Mouse (Mus musculus) skeletal muscle tissue, adult 2 months (tissue): ENCODE measurements around the gene Rplp1.

Experiments used
- DNase-seq: peaks from one replicate; pipeline ENCODE4 v3.0.0-alpha.2; 2012; ENCODE audit warnings: low read depth, low spot score

The Rplp1 gene

GRCm38 (mm10) chr9:61914203-61914916 lies at the start of gene Rplp1:
TSS of gene Rplp1 (minus strand) at chr9:61914542.
- DNase-seq = peak; percentile 97

GRCm38 (mm10) chr9:61963356-61963755 lies 49.0 kb upstream of the Rplp1 start:
- no peak for DNase-seq

GRCm38 (mm10) chr9:61961181-61961580 lies 46.8 kb upstream of the Rplp1 start:
- no peak for DNase-seq

- DNase-seq = no peak
Observed at GRCm38 (mm10) chr9:61960753-61961152, 46.4 kb upstream of the Rplp1 start.

GRCm38 (mm10) chr9:61959921-61960569 lies 45.7 kb upstream of the Rplp1 start:
- no peak for DNase-seq

GRCm38 (mm10) chr9:61954707-61955106 lies 40.4 kb upstream of the Rplp1 start:
- DNase-seq = no peak

- DNase-seq = no peak
Observed at GRCm38 (mm10) chr9:61952241-61952640, 37.9 kb upstream of the Rplp1 start.

- peak; percentile 68 for DNase-seq
Observed at GRCm38 (mm10) chr9:61947402-61948346, 33.3 kb upstream of the Rplp1 start.

GRCm38 (mm10) chr9:61946623-61947401 lies 32.5 kb upstream of the Rplp1 start, which contains the start of gene Kif23:
TSS of gene Kif23 (minus strand) at chr9:61946774.
- peak; percentile 84 for DNase-seq

GRCm38 (mm10) chr9:61945973-61946611 lies 31.8 kb upstream of the Rplp1 start:
- no peak for DNase-seq

- DNase-seq = no peak
Observed at GRCm38 (mm10) chr9:61941054-61941453, 26.7 kb upstream of the Rplp1 start.

GRCm38 (mm10) chr9:61933333-61933732 lies 19.0 kb upstream of the Rplp1 start:
- no peak for DNase-seq

GRCm38 (mm10) chr9:61932009-61932408 lies 17.7 kb upstream of the Rplp1 start:
- DNase-seq = no peak

- no peak for DNase-seq
Observed at GRCm38 (mm10) chr9:61925086-61925660, 10.8 kb upstream of the Rplp1 start.

GRCm38 (mm10) chr9:61920331-61920730 lies 6.0 kb upstream of the Rplp1 start:
- no peak for DNase-seq

- DNase-seq = no peak
Observed at GRCm38 (mm10) chr9:61919464-61919863, 5.1 kb upstream of the Rplp1 start.

- DNase-seq = no peak
Observed at GRCm38 (mm10) chr9:61917436-61917835, 3.1 kb upstream of the Rplp1 start.

- no peak for DNase-seq
Observed at GRCm38 (mm10) chr9:61916986-61917385, 2.6 kb upstream of the Rplp1 start.

GRCm38 (mm10) chr9:61915393-61916005 lies 1.2 kb upstream of the Rplp1 start:
- DNase-seq = no peak

- no peak for DNase-seq
Observed at GRCm38 (mm10) chr9:61914917-61915300, 567 bp upstream of the Rplp1 start.
